ENCODE assay signal across 8 mouse cellular contexts in genomic region chr2:27246712-27247486, GRCm38 (mm10). TPM values are rescaled to one million over a fixed set of nuclear protein-coding genes. Genes with fewer than 3 reads are reported as not detected.
DNase-seq lines count a peak whose midpoint lies in the region; ATAC-seq and TF ChIP-seq lines count a peak whose summit lies in the region.

No protein-coding gene starts in this region.

- H3K4me3 ChIP-seq in gastrocnemius, adult 2 months, result peak overlapping the region; percentile 58
- H3K4me3 ChIP-seq in hindbrain, embryonic 13.5 days, result no peak overlapping the region
- H3K4me3 ChIP-seq in lung, postnatal 0 days (ENCODE audit: low read depth, low read length), result peak overlapping the region; percentile 4; the same call in 1 of the 2 replicates

- ATAC-seq in hindbrain, embryonic 13.5 days (ENCODE audit: low FRiP score), result peak; percentile 80
- peak; percentile 98 for ATAC-seq in lung, postnatal 0 days

- peak overlapping the region; percentile 68 for H3K27ac ChIP-seq in gastrocnemius, adult 2 months
- H3K27ac ChIP-seq in hindbrain, embryonic 13.5 days, result peak overlapping the region; percentile 55; the same call in 1 of the 2 replicates
- H3K27ac ChIP-seq in lung, postnatal 0 days (ENCODE audit: low read length), result peak overlapping the region; percentile 74

- peak; percentile 94 for DNase-seq in MN1 (ENCODE audit: low spot score)
- peak; percentile 58 to 76 for DNase-seq in adrenal gland, postnatal 4 days (ENCODE audit: low spot score in 2 of 2)
- peak; percentile 93 for DNase-seq in gastrocnemius, adult 2 months
- DNase-seq in layer of hippocampus, postnatal 36 days, result peak; percentile 65 to 73
- peak; percentile 98 for DNase-seq in lung, postnatal 0 days (ENCODE audit: low spot score)
- peak; percentile 64 for DNase-seq in right cerebral cortex, postnatal 4 days
- DNase-seq in thymus, postnatal 14 days, result no peak

- 49% methylated on average over 7 of the region's 7 CpGs for WGBS in hindbrain, embryonic 13.5 days
- 8% methylated on average over 7 of the region's 7 CpGs for WGBS in lung, postnatal 0 days

- TF ChIP-seq CTCF in gastrocnemius, adult 2 months (IDR thresholded peaks at IDR 0.05), result peak; percentile 4; the same call in 1 of the 2 replicates
- TF ChIP-seq CTCF in lung, postnatal 0 days (IDR thresholded peaks at IDR 0.05), result peak; percentile 36

- TF ChIP-seq EP300 in lung, postnatal 0 days (IDR thresholded peaks at IDR 0.05), result no peak

- H3K9me3 ChIP-seq in hindbrain, embryonic 13.5 days, result no peaks in the 10 kb centered on the region
- H3K9me3 ChIP-seq in lung, postnatal 0 days (ENCODE audit: low read length), result no peaks in the 10 kb centered on the region

- intact Hi-C loops in gastrocnemius, adult 2 months (cut with DNase I), result no loop called here

- peaks cover 13% of the 10 kb centered on the region; the same call in 1 of the 2 replicates for H3K4me1 ChIP-seq in hindbrain, embryonic 13.5 days (replicated peaks)
- peaks cover 8% of the 10 kb centered on the region; the same call in 1 of the 2 replicates for H3K4me1 ChIP-seq in lung, postnatal 0 days (ENCODE audit: insufficient read depth, low read depth, low read length)

- H3K36me3 ChIP-seq in hindbrain, embryonic 13.5 days, result no peaks in the 10 kb centered on the region
- H3K36me3 ChIP-seq in lung, postnatal 0 days (ENCODE audit: insufficient read depth, low read length), result no peaks in the 10 kb centered on the region; the same call in 1 of the 2 replicates

- peak overlapping the region; percentile 34 for H3K4me2 ChIP-seq in hindbrain, embryonic 13.5 days
- H3K4me2 ChIP-seq in lung, postnatal 0 days (replicated peaks; ENCODE audit: low read depth, low read length), result peak overlapping the region; percentile 42

- no peak overlapping the region; the same call in 1 of the 2 replicates for H3K9ac ChIP-seq in hindbrain, embryonic 13.5 days
- H3K9ac ChIP-seq in lung, postnatal 0 days (replicated peaks; ENCODE audit: low read depth), result no peak overlapping the region

- no peaks in the 10 kb centered on the region for H3K27me3 ChIP-seq in hindbrain, embryonic 13.5 days
- no peaks in the 10 kb centered on the region for H3K27me3 ChIP-seq in lung, postnatal 0 days (replicated peaks; ENCODE audit: insufficient read depth, low read length)

RNA-seq across cellular contexts. Expression of gene Sardh, which starts 1.2 kb away (rescaled TPM):
- total RNA-seq in adrenal gland, postnatal 4 days (2021), result 10 to 100 TPM; 33.3 to 44.3 TPM
- 1 to 10 TPM in 1 of 2 experiments, under 1 TPM in 1; 0.84 to 1.2 TPM for total RNA-seq in gastrocnemius, adult 2 months (2021)
- 4.8 and 6.6 TPM in 2 replicates for polyA plus RNA-seq in hindbrain, embryonic 13.5 days (2015; fragmentation: Nextera tagmentation; extraction: Ambion mirVana)
- total RNA-seq in layer of hippocampus, postnatal 36 days (2021), result 1 to 10 TPM; 7.2 to 8.7 TPM
- 11.5 and 12.6 TPM in 2 replicates for polyA plus RNA-seq in lung, postnatal 0 days (2015; fragmentation: Nextera tagmentation; extraction: Ambion mirVana)
